Mouse (Mus musculus) spleen, adult 10 weeks (tissue): ENCODE data around the gene Parl. TPM values are rescaled to one million over a fixed set of nuclear protein-coding genes. Genes with fewer than 3 reads are reported as not detected.

Source experiments
- polyA plus RNA-seq: library from polyadenylated mRNA; stranded (reverse); fragments of 350-450 nt; fragmentation: Illumina TruSeq; extraction: RNeasy Lipid Tissue Mini Kit (QIAGEN cat#74804); gene quantifications from one replicate; pipeline ENCODE4 v1.2.3, GENCODE M21; 2015; ENCODE audit warnings: low replicate concordance; ENCODE audit not compliant: insufficient read depth

Gene Parl
- polyA plus RNA-seq, result 68.1 TPM

GRCm38 (mm10) chr16:20301770-20302649 lies at the start of gene Parl:
Gene Parl (minus strand): TSS chr16:20302387.

DNA sequence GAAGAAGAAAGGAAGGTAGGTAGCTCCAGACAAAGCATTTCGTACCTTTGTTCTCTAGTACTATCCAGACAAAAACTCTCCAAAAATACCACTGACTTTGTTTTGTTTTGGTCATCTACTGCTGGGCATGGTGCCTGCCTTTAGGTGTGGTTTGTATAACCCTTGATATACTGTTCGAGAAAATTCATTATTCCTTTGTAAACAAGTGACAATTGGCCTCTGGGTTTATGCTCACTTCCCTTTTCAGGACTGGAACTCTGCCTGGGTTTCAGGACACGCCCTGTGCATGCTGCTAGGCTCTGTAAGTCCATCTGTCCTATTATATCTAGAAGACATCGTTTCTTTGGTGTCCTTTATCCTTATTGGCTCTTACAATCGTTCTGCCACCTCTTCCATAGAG lies 23.1 kb upstream of the Parl start, which contains the start of gene Cyp2ab1:
TSS of gene Cyp2ab1 (minus strand) at position 119 of the 400 bp plus-strand sequence.

DNA sequence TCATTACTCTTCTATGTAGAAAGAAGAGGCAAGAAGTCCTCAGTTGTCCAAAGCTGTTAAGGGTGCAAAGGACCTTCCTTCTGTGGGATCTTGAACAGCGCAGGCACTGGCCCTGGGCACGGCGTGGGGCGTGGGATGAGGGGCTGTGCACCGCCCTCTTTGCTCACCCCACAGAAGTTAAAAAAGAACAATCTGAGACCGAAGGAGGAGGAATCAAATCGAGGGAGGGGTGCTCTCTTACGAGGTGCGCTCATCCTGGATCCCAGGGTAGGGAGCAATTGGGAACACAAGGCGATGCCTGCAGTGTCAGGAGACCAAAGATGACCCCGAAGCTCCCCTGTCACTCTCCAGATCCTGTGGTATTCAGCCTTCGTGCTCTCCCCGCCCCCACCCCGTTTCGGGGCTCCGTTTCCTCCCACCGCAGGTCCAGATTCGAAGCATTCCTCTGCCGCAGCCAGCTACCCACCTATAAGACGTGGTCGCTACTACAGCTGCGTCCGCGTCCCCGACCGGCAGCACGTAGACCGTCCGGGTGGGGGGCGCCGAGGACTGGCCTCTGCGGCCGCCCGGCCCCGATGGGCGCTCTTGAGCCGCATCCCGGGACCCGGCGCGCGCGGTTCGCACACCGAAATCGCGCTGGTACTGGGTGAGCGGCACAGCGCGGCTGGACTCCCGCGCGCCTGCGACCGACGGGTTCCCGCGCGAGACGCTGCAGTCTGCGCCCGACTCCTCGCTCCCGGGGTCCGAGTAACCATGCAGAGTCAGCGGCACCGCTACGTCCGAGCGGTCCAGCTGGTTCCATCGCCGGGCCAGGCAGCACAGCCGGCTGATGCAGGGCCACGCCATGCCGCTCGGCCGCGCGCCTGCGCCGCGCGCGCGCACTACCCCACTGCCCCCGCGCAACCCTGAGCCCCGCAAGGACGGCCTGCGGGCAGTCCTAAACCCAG lies 61.4 kb downstream of the Parl start, which contains the start of gene Map6d1:
TSS of gene Map6d1 (minus strand) at position 891 of the 947 bp plus-strand sequence.

Other genes with a start within 250 kb of the Parl start
- 105 TPM for gene Klhl24, start 204.8 kb downstream of the Parl start, polyA plus RNA-seq
- gene Yeats2, start 161.3 kb downstream of the Parl start, polyA plus RNA-seq, result 26.3 TPM
- 0.36 TPM for gene Map6d1, start 61.0 kb downstream of the Parl start, polyA plus RNA-seq
- gene Cyp2ab1, start 23.0 kb upstream of the Parl start, polyA plus RNA-seq, result 0.70 TPM
- 77.0 TPM for gene Abcc5, start 124.0 kb upstream of the Parl start, polyA plus RNA-seq
- 44.1 TPM for gene Eif2b5, start 196.4 kb upstream of the Parl start, polyA plus RNA-seq
- 19.2 TPM for gene Dvl3, start 214.6 kb upstream of the Parl start, polyA plus RNA-seq
- gene Ap2m1, start 233.1 kb upstream of the Parl start, polyA plus RNA-seq, result 187 TPM
- gene Abcf3, start 246.2 kb upstream of the Parl start, polyA plus RNA-seq, result 47.3 TPM